Mouse (Mus musculus) lung, postnatal 0 days (tissue): ENCODE measurements at regions not wholly inside any gene's neighbourhood (a gene's known extent, or its start where the extent isn't known, plus 50 kb on each side); places are given as distances from the start of the nearest gene placed in this dataset.
A peak's percentile ranks its signal among the peaks of the same experiment; 100 is the strongest.
"Not testable (repeated sequence)": the region's sequence is repeated elsewhere in the genome, so short reads cannot be mapped to it uniquely, and the experiment has no call there.

Source experiments
- ATAC-seq: fragments of 200-750 bp; cut with Nextera tagmentation; 2 replicates; pipeline ENCODE4 v1.8.0; 2017; ENCODE audit warnings: moderate library complexity
- DNase-seq: peaks from one replicate; pipeline ENCODE4 v3.0.0-alpha.2; 2016; ENCODE audit warnings: low spot score
- H3K27ac ChIP-seq: fragments of 300-500 bp; sonication (generic); 2 replicates; pipeline ENCODE4 v1.5.1; 2014; ENCODE audit warnings: antibody characterized with exemption, mild to moderate bottlenecking, low read length, mixed read lengths
- H3K27me3 ChIP-seq: fragments of 300-500 bp; sonication (generic); replicated peaks from 2 replicates; pipeline ENCODE4 v1.6.1; 2014; ENCODE audit warnings: low read length, mixed read lengths; ENCODE audit not compliant: insufficient read depth
- H3K36me3 ChIP-seq: fragments of 300-500 bp; sonication (generic); 2 replicates; pipeline ENCODE4 v1.6.1; 2014; ENCODE audit warnings: low read length, mixed read lengths; ENCODE audit not compliant: insufficient read depth
- H3K4me1 ChIP-seq: fragments of 300-500 bp; sonication (generic); 2 replicates; pipeline ENCODE4 v1.6.1; 2014; ENCODE audit warnings: antibody characterized with exemption, low read depth, low read length, mixed read lengths; ENCODE audit not compliant: insufficient read depth
- H3K4me2 ChIP-seq: fragments of 300-500 bp; sonication (generic); replicated peaks from 2 replicates; pipeline ENCODE4 v1.6.1; 2014; ENCODE audit warnings: low read depth, mild to moderate bottlenecking, low read length, moderate library complexity, mixed read lengths
- H3K4me3 ChIP-seq: fragments of 300-500 bp; sonication (generic); 2 replicates; pipeline ENCODE4 v1.5.1; 2014; ENCODE audit warnings: low read depth, low read length
- H3K9ac ChIP-seq: fragments of 300-500 bp; sonication (generic); replicated peaks from 2 replicates; pipeline ENCODE4 v1.6.1; 2014; ENCODE audit warnings: low read depth, mild to moderate bottlenecking
- H3K9me3 ChIP-seq: fragments of 300-500 bp; sonication (generic); 2 replicates; pipeline ENCODE4 v1.6.1; 2016; ENCODE audit warnings: low read length, mixed read lengths
- CTCF ChIP-seq: IDR thresholded peaks from 2 replicates; pipeline ENCODE4 v1.5.1; 2016; ENCODE audit warnings: antibody characterized with exemption, mild to moderate bottlenecking
- EP300 ChIP-seq: IDR thresholded peaks from 2 replicates; pipeline ENCODE4 v1.6.1; 2016; ENCODE audit warnings: antibody characterized with exemption, mild to moderate bottlenecking, control low read depth
- WGBS: fragments of 180-500 bp; shearing (Covaris S2); extraction: QIAGEN DNeasy Blood & Tissue Kit; methylation state at CpG from one replicate; pipeline ENCODE4 v1.1.7; 2014; 5-methylcytosine and 5-hydroxymethylcytosine counted together

GRCm38 (mm10) chr7:64021241-64022108 lies 82.8 kb upstream of the Klf13 start:
- DNase-seq = peak; percentile 78
- ATAC-seq = peak; percentile 84
- WGBS = 52% methylated on average over 9 of the region's 9 CpGs
- H3K9ac ChIP-seq = no peak overlapping the region
- no peaks in the 10 kb centered on the region for H3K9me3 ChIP-seq
- no peaks in the 10 kb centered on the region for H3K27me3 ChIP-seq
- no peaks in the 10 kb centered on the region for H3K36me3 ChIP-seq
- H3K4me3 ChIP-seq = no peak overlapping the region
- H3K27ac ChIP-seq = no peak overlapping the region
- H3K4me1 ChIP-seq = no peaks in the 10 kb centered on the region; the same call in 1 of the 2 replicates
- TF ChIP-seq CTCF (no peak), EP300 (peak; percentile 81; the same call in 1 of the 2 replicates)
- H3K4me2 ChIP-seq = no peak overlapping the region

GRCm38 (mm10) chr7:64018107-64018506 lies 79.4 kb upstream of the Klf13 start:
- ATAC-seq (no peak), DNase-seq (no peak)
- no peaks in the 10 kb centered on the region for H3K9me3 ChIP-seq
- no peak overlapping the region for H3K4me2 ChIP-seq
- H3K4me1 ChIP-seq = no peaks in the 10 kb centered on the region
- no peak overlapping the region for H3K9ac ChIP-seq
- no peaks in the 10 kb centered on the region for H3K27me3 ChIP-seq
- TF ChIP-seq EP300 (no peak), CTCF (no peak)
- WGBS = 64% methylated on average over 3 of the region's 3 CpGs
- H3K4me3 ChIP-seq = no peak overlapping the region
- H3K27ac ChIP-seq = no peak overlapping the region
- H3K36me3 ChIP-seq = no peaks in the 10 kb centered on the region

DNA sequence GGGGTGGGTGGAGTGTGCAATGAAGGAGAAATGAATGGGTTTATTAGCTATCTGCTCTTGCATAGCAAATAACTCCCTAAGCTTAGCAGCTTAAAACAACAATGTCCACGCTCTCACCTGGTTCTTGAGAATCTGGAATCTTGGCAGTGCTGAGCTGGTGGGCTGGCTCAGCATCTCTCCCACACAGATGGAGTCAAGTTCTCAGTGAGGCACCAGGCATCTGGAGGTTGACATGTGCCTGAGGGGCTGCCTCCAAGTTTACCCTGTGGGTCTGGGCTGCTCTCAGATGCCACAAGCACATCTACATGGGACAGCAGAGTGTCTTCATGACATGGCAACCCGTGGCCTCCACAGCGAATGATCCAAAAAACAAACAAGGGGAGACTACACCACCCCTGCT lies 78.2 kb upstream of the Klf13 start:
- no peak overlapping the region for H3K4me3 ChIP-seq
- ATAC-seq = no peak

GRCm38 (mm10) chr7:64015136-64015535 lies 76.4 kb upstream of the Klf13 start:
- not testable (repeated sequence) for ATAC-seq, H3K9ac ChIP-seq, H3K27ac ChIP-seq, H3K36me3 ChIP-seq, H3K4me3 ChIP-seq, H3K9me3 ChIP-seq, H3K4me1 ChIP-seq, DNase-seq, H3K4me2 ChIP-seq, H3K27me3 ChIP-seq
- TF ChIP-seq CTCF = peak; percentile 28
- 91% methylated on average over 2 of the region's 2 CpGs for WGBS

More for the DNA sequence above, 78.2 kb upstream of the Klf13 start:
- 73% methylated on average over 3 of the region's 3 CpGs for WGBS
- H3K9me3 ChIP-seq = no peaks in the 10 kb centered on the region
- DNase-seq = peak; percentile 38
- H3K27me3 ChIP-seq = no peaks in the 10 kb centered on the region
- H3K27ac ChIP-seq = no peak overlapping the region
- no peak overlapping the region for H3K4me2 ChIP-seq
- H3K9ac ChIP-seq = no peak overlapping the region
- H3K4me1 ChIP-seq = no peaks in the 10 kb centered on the region
- TF ChIP-seq CTCF = no peak
- no peak for TF ChIP-seq EP300
- H3K36me3 ChIP-seq = no peaks in the 10 kb centered on the region

GRCm38 (mm10) chr7:64014227-64014626 lies 75.5 kb upstream of the Klf13 start:
- 86% methylated on average over 7 of the region's 7 CpGs for WGBS
- H3K27ac ChIP-seq = no peak overlapping the region
- TF ChIP-seq EP300 (no peak), CTCF (no peak)
- no peaks in the 10 kb centered on the region for H3K9me3 ChIP-seq
- ATAC-seq (no peak), DNase-seq (no peak)
- H3K9ac ChIP-seq = no peak overlapping the region
- no peaks in the 10 kb centered on the region for H3K36me3 ChIP-seq
- H3K4me1 ChIP-seq = no peaks in the 10 kb centered on the region
- H3K4me3 ChIP-seq = no peak overlapping the region
- H3K27me3 ChIP-seq = no peaks in the 10 kb centered on the region
- H3K4me2 ChIP-seq = no peak overlapping the region

GRCm38 (mm10) chr7:64013023-64013547 lies 74.4 kb upstream of the Klf13 start:
- H3K27ac ChIP-seq = no peak overlapping the region
- 50% methylated on average over 5 of the region's 5 CpGs for WGBS
- no peak for ATAC-seq

More at GRCm38 (mm10) chr7:64013023-64013547, 74.4 kb upstream of the Klf13 start:
- Histone ChIP-seq H3K4me2 (no peak overlapping the region), H3K36me3 (no peaks in the 10 kb centered on the region), H3K27me3 (no peaks in the 10 kb centered on the region), H3K9ac (no peak overlapping the region), H3K4me1 (no peaks in the 10 kb centered on the region), H3K4me3 (no peak overlapping the region), H3K9me3 (no peaks in the 10 kb centered on the region)
- no peak for DNase-seq
- no peak for TF ChIP-seq CTCF
- TF ChIP-seq EP300 = no peak
